Mouse (Mus musculus) spleen, adult 2 months (tissue): Measurements from ENCODE around the gene Stk39. TPM values are rescaled to one million over a fixed set of nuclear protein-coding genes. Genes with fewer than 3 reads are reported as not detected.

Source experiments
- DNase-seq, 2 experiments: peaks; one replicate each; pipeline versions ENCODE4 v3.0.0 to v3.0.0-alpha.2; 2012 to 2021; ENCODE audit warnings: low spot score in 2 of 2, low read depth in 1 of 2
- H3K27ac ChIP-seq: fragments of 200-500 bp; 2 replicates; pipeline ENCODE4 v1.5.1; 2012; ENCODE audit warnings: low read length, inconsistent platforms; ENCODE audit not compliant: insufficient read depth
- H3K27me3 ChIP-seq: fragments of 200-500 bp; 2 replicates; pipeline ENCODE4 v1.6.1; 2012; ENCODE audit warnings: mild to moderate bottlenecking, moderate library complexity, low read length, inconsistent platforms; ENCODE audit not compliant: control insufficient read depth, insufficient read depth
- H3K36me3 ChIP-seq: fragments of 200-500 bp; 2 replicates; pipeline ENCODE4 v1.6.1; 2012; ENCODE audit warnings: mild to moderate bottlenecking, low read length, inconsistent platforms; ENCODE audit not compliant: control insufficient read depth, insufficient read depth
- H3K4me1 ChIP-seq: fragments of 200-500 bp; 2 replicates; pipeline ENCODE4 v1.6.1; 2011; ENCODE audit warnings: inconsistent platforms; ENCODE audit not compliant: control insufficient read depth, insufficient read depth, insufficient read length
- H3K4me3 ChIP-seq: fragments of 200-500 bp; 2 replicates; pipeline ENCODE4 v1.5.1; 2011; ENCODE audit warnings: mild to moderate bottlenecking, inconsistent platforms; ENCODE audit not compliant: insufficient read depth, insufficient read length; ENCODE audit errors: extremely low read depth
- CTCF ChIP-seq: fragments of 200-500 bp; IDR thresholded peaks from 2 replicates; pipeline ENCODE4 v1.5.1; 2011; ENCODE audit warnings: mild to moderate bottlenecking, inconsistent platforms; ENCODE audit not compliant: insufficient read depth, insufficient read length, insufficient replicate concordance; ENCODE audit errors: extremely low read depth
- POLR2A ChIP-seq: fragments of 200-500 bp; IDR thresholded peaks from 2 replicates; pipeline ENCODE4 v1.6.1; 2011; ENCODE audit warnings: low read depth, low read length, inconsistent platforms
- WGBS: fragments of 180-500 bp; shearing (Covaris S2); methylation state at CpG from one replicate; pipeline ENCODE4 v1.1.7; 2018; 5-methylcytosine and 5-hydroxymethylcytosine counted together
- polyA plus RNA-seq: library from polyadenylated mRNA; depleted of rRNA; stranded (reverse); fragments of >200 nt; gene quantifications from 2 replicates; pipeline ENCODE4 v1.2.3, GENCODE M21; 2012; rRNA removed

Stk39 gene
- polyA plus RNA-seq = 3.7 and 3.8 TPM in 2 replicates

- WGBS = 2% methylated on average over 83 of the region's 99 CpGs
- Histone ChIP-seq H3K27ac (peak within 1 kb of the TSS; percentile 42; the same call in 1 of the 2 replicates), H3K27me3 (peaks cover 13% of the 10 kb centered on the region), H3K4me1 (peaks cover 9% of the 10 kb centered on the region; the same call in 1 of the 2 replicates), H3K4me3 (peak within 1 kb of the TSS; percentile 58), H3K36me3 (no peaks in the 10 kb centered on the region)
- no peak for TF ChIP-seq POLR2A
- no peak for TF ChIP-seq CTCF
- DNase-seq = peak in 1 of 2 experiments; percentile 41
Observed at GRCm38 (mm10) chr2:68471759-68472550, at the start of gene Stk39. TSS of gene Stk39 (minus strand) at chr2:68472268.

GRCm38 (mm10) chr2:68515409-68515808 is 43.3 kb upstream of the Stk39 start:
- H3K36me3 ChIP-seq = no peaks in the 10 kb centered on the region

GRCm38 (mm10) chr2:68503202-68503601 is 31.1 kb upstream of the Stk39 start:
- WGBS = 90% methylated on average over 2 of the region's 2 CpGs
- Histone ChIP-seq H3K4me1 (no peaks in the 10 kb centered on the region), H3K27ac (no peak overlapping the region), H3K36me3 (no peaks in the 10 kb centered on the region), H3K4me3 (no peak overlapping the region), H3K27me3 (no peaks in the 10 kb centered on the region)
- TF ChIP-seq CTCF (no peak), POLR2A (no peak)
- DNase-seq = no peak

More at GRCm38 (mm10) chr2:68515409-68515808, 43.3 kb upstream of the Stk39 start:
- WGBS = 52% methylated on average over 2 of the region's 2 CpGs
- TF ChIP-seq CTCF = no peak
- TF ChIP-seq POLR2A = no peak
- Histone ChIP-seq H3K27ac (no peak overlapping the region), H3K27me3 (no peaks in the 10 kb centered on the region), H3K4me3 (no peak overlapping the region), H3K4me1 (no peaks in the 10 kb centered on the region)
- no peak for DNase-seq

- Histone ChIP-seq H3K36me3 (no peaks in the 10 kb centered on the region), H3K27me3 (no peaks in the 10 kb centered on the region), H3K4me3 (no peak overlapping the region), H3K4me1 (no peaks in the 10 kb centered on the region), H3K27ac (no peak overlapping the region)
- TF ChIP-seq POLR2A = no peak
- TF ChIP-seq CTCF = no peak
- DNase-seq = no peak
- WGBS = 80% methylated on average over 4 of the region's 4 CpGs
Observed at GRCm38 (mm10) chr2:68502734-68503133, 30.7 kb upstream of the Stk39 start.

- 87% methylated on average over 2 of the region's 2 CpGs for WGBS
- no peak for TF ChIP-seq CTCF
- no peak for TF ChIP-seq POLR2A
- no peak overlapping the region for H3K27ac ChIP-seq
- H3K4me1 ChIP-seq = no peaks in the 10 kb centered on the region
- H3K36me3 ChIP-seq = no peaks in the 10 kb centered on the region
- no peaks in the 10 kb centered on the region for H3K27me3 ChIP-seq
- no peak overlapping the region for H3K4me3 ChIP-seq
- DNase-seq = no peak
Observed at GRCm38 (mm10) chr2:68502236-68502635, 30.2 kb upstream of the Stk39 start.

GRCm38 (mm10) chr2:68486275-68486674 is 14.2 kb upstream of the Stk39 start:
- Histone ChIP-seq H3K27ac (no peak overlapping the region), H3K4me3 (no peak overlapping the region), H3K36me3 (no peaks in the 10 kb centered on the region), H3K4me1 (no peaks in the 10 kb centered on the region), H3K27me3 (no peaks in the 10 kb centered on the region)
- 91% methylated on average over 4 of the region's 4 CpGs for WGBS
- no peak for TF ChIP-seq POLR2A
- TF ChIP-seq CTCF = no peak
- DNase-seq = no peak

GRCm38 (mm10) chr2:68485141-68485540 is 13.1 kb upstream of the Stk39 start:
- WGBS = 55% methylated on average over 4 of the region's 4 CpGs
- no peak overlapping the region for H3K27ac ChIP-seq
- no peak for DNase-seq
- H3K27me3 ChIP-seq = no peaks in the 10 kb centered on the region
- no peak for TF ChIP-seq CTCF
- no peak for TF ChIP-seq POLR2A
- no peak overlapping the region for H3K4me3 ChIP-seq
- H3K4me1 ChIP-seq = no peaks in the 10 kb centered on the region
- no peaks in the 10 kb centered on the region for H3K36me3 ChIP-seq
